Mouse (Mus musculus) heart, embryonic 14.5 days (tissue): Measurements from ENCODE around the gene Prr13. TPM values are rescaled to one million over a fixed set of nuclear protein-coding genes. Genes with fewer than 3 reads are reported as not detected.

Experiments used
- ATAC-seq: fragments of 200-750 bp; cut with Nextera tagmentation; 2 replicates; pipeline ENCODE4 v1.8.0; 2017; ENCODE audit warnings: low read depth, moderate TSS enrichment; ENCODE audit not compliant: insufficient number of reproducible peaks, insufficient read depth, low FRiP score
- H3K27ac ChIP-seq, 2 experiments: fragments of 200-500 bp in 1 of 2; fragments of 300-500 bp in 1 of 2; sonication (generic) in 1 of 2; replicated peaks in 1 of 2; 2 replicates each; pipeline ENCODE4 v1.5.1; 2012 to 2014; ENCODE audit warnings: low read depth in 2 of 2, low read length in 2 of 2, control low read depth in 1 of 2, mild to moderate bottlenecking in 1 of 2, mixed read lengths in 1 of 2; ENCODE audit not compliant: control insufficient read depth in 1 of 2, insufficient read depth in 1 of 2
- H3K27me3 ChIP-seq: fragments of 300-500 bp; sonication (generic); 2 replicates; pipeline ENCODE4 v1.6.1; 2014; ENCODE audit warnings: mild to moderate bottlenecking, low read length, control low read depth; ENCODE audit not compliant: control insufficient read depth, insufficient read depth
- H3K36me3 ChIP-seq: fragments of 300-500 bp; sonication (generic); 2 replicates; pipeline ENCODE4 v1.6.1; 2014; ENCODE audit warnings: mild to moderate bottlenecking, control low read depth, low read length, mixed read lengths; ENCODE audit not compliant: control insufficient read depth, insufficient read depth
- H3K4me1 ChIP-seq, 2 experiments: fragments of 200-500 bp in 1 of 2; fragments of 300-500 bp in 1 of 2; sonication (generic) in 1 of 2; 2 replicates each; pipeline ENCODE4 v1.6.1; 2012 to 2014; ENCODE audit warnings: low read length in 2 of 2, control low read depth in 1 of 2, mixed read lengths in 1 of 2; ENCODE audit not compliant: control insufficient read depth in 2 of 2, insufficient read depth in 2 of 2
- H3K4me2 ChIP-seq: fragments of 300-500 bp; sonication (generic); 2 replicates; pipeline ENCODE4 v1.6.1; 2014; ENCODE audit warnings: mild to moderate bottlenecking, low read length
- H3K4me3 ChIP-seq, 2 experiments: fragments of 200-500 bp in 1 of 2; fragments of 300-500 bp in 1 of 2; sonication (generic) in 1 of 2; 2 replicates each; pipeline ENCODE4 v1.5.1; 2012 to 2014; ENCODE audit warnings: low read length in 2 of 2, mild to moderate bottlenecking in 2 of 2, control low read depth in 1 of 2, low read depth in 1 of 2, moderate library complexity in 1 of 2; ENCODE audit not compliant: control insufficient read depth in 1 of 2, insufficient read depth in 1 of 2
- H3K9ac ChIP-seq: fragments of 300-500 bp; sonication (generic); 2 replicates; pipeline ENCODE4 v1.6.1; 2014; ENCODE audit warnings: mild to moderate bottlenecking, low read length
- H3K9me3 ChIP-seq: fragments of 300-500 bp; sonication (generic); 2 replicates; pipeline ENCODE4 v1.6.1; 2016; ENCODE audit warnings: low read length, control low read depth; ENCODE audit not compliant: control insufficient read depth
- WGBS: fragments of 180-500 bp; shearing (Covaris S2); extraction: QIAGEN DNeasy Blood & Tissue Kit; methylation state at CpG from one replicate; pipeline ENCODE4 v1.1.7; 2014; 5-methylcytosine and 5-hydroxymethylcytosine counted together
- polyA plus RNA-seq: library from polyadenylated mRNA; unstranded; fragments of >200 nt; fragmentation: Nextera tagmentation; extraction: Ambion mirVana; gene quantifications from 2 replicates; pipeline ENCODE4 v1.2.1, GENCODE M21; 2014

Gene Prr13
- polyA plus RNA-seq, 1 experiment from 2014 or later, result 114 TPM

GRCm38 (mm10) chr15:102423602-102424240, 35.1 kb upstream of the Prr13 start:
- no peaks in the 10 kb centered on the region for H3K27me3 ChIP-seq
- 0 out of 4 replicates have a peak, but pooled peaks cover 0 to 4% of the 10 kb centered on the region in 2 experiments for H3K4me1 ChIP-seq
- no peak for ATAC-seq
- H3K9me3 ChIP-seq, result no peaks in the 10 kb centered on the region
- WGBS, result 89% methylated on average over 2 of the region's 2 CpGs
- H3K36me3 ChIP-seq, result peaks cover 56% of the 10 kb centered on the region
- H3K4me2 ChIP-seq, result no peak overlapping the region
- no peak overlapping the region for H3K27ac ChIP-seq
- no peak overlapping the region for H3K9ac ChIP-seq
- H3K4me3 ChIP-seq, result no peak overlapping the region

DNA sequence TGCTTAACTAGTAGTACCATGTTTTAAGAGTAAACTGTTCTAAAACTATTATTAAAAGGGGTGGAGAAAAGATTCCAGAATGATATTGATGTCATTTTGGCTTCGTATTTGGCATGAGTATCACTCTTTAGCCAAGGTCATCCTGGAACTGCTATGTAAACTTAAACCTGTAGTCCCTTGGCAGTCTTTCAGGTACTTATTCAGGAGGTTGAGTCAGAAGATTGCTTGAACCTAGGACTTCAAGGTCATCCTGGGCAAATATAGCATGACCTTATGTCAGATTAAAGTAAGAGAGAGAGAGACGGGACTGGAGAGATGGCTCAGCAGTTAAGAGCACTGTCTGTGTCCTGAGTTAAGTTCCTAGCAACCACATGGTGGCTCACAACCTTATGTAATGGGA, 34.2 kb upstream of the Prr13 start:
- Histone ChIP-seq H3K4me2 (no peak overlapping the region), H3K9me3 (no peaks in the 10 kb centered on the region), H3K4me3 (no peak overlapping the region), H3K4me1 (0 out of 4 replicates have a peak, but pooled peaks cover 0 to 4% of the 10 kb centered on the region in 2 experiments), H3K9ac (no peak overlapping the region), H3K27me3 (no peaks in the 10 kb centered on the region), H3K27ac (no peak overlapping the region), H3K36me3 (peaks cover 58% of the 10 kb centered on the region)
- ATAC-seq, result no peak
- WGBS, result 68% methylated on average over 2 of the region's 2 CpGs

DNA sequence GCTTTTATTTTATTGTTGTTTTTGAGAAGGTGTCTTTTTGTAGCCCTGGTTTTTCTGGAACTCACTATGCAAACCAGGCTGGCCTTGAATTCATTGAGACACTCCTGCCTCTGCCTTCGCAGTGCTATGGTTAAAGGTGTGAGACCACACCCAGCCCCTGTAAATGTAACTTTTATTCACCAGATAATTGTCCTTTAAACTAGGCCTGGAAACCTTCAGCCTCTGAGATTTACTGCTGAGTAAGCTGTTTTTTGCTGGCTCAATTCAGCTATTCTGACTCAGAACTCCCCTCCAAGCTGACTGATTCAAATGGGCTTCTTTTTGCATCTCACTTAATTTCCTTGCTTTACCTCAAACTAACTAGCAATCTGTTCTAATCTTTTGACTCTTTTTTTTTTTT, 31.9 kb upstream of the Prr13 start:
- no peak overlapping the region for H3K4me3 ChIP-seq
- H3K9me3 ChIP-seq, result no peaks in the 10 kb centered on the region
- no peak for ATAC-seq
- no peak overlapping the region for H3K9ac ChIP-seq
- no peaks in the 10 kb centered on the region for H3K27me3 ChIP-seq
- H3K4me2 ChIP-seq, result no peak overlapping the region
- no peak overlapping the region for H3K27ac ChIP-seq
- H3K36me3 ChIP-seq, result peaks cover 73% of the 10 kb centered on the region
- H3K4me1 ChIP-seq, result no peaks in the 10 kb centered on the region
- 100% methylated on average over 1 of the region's 1 CpGs for WGBS

GRCm38 (mm10) chr15:102432046-102432445, 26.8 kb upstream of the Prr13 start:
- Histone ChIP-seq H3K4me1 (no peaks in the 10 kb centered on the region), H3K4me2 (no peak overlapping the region), H3K36me3 (peaks cover 92% of the 10 kb centered on the region), H3K9me3 (no peaks in the 10 kb centered on the region), H3K9ac (no peak overlapping the region), H3K27ac (peak overlapping the region in 1 of 2 experiments; percentile 53; a peak in 2 of 4 replicates), H3K27me3 (no peaks in the 10 kb centered on the region), H3K4me3 (no peak overlapping the region)
- 79% methylated on average over 1 of the region's 1 CpGs for WGBS
- ATAC-seq, result no peak

GRCm38 (mm10) chr15:102433173-102433572, 25.7 kb upstream of the Prr13 start:
- Histone ChIP-seq H3K36me3 (peaks cover 83% of the 10 kb centered on the region), H3K4me3 (no peak overlapping the region), H3K9me3 (no peaks in the 10 kb centered on the region), H3K4me2 (no peak overlapping the region), H3K27ac (no peak overlapping the region), H3K27me3 (no peaks in the 10 kb centered on the region), H3K4me1 (no peaks in the 10 kb centered on the region), H3K9ac (no peak overlapping the region)
- no peak for ATAC-seq
- WGBS, result 88% methylated on average over 4 of the region's 4 CpGs

GRCm38 (mm10) chr15:102442490-102442889, 16.3 kb upstream of the Prr13 start:
- H3K4me1 ChIP-seq, result peaks cover 4 to 7% of the 10 kb centered on the region in 2 experiments; a peak in 1 of 4 replicates

GRCm38 (mm10) chr15:102445146-102445545, 13.7 kb upstream of the Prr13 start, which contains the start of gene Amhr2:
Gene Amhr2, plus strand, starts transcription at chr15:102445367.
- Histone ChIP-seq H3K36me3 (no peaks in the 10 kb centered on the region), H3K9ac (no peak within 1 kb of the TSS), H3K27me3 (no peaks in the 10 kb centered on the region), H3K9me3 (no peaks in the 10 kb centered on the region), H3K4me1 (peaks cover 4 to 7% of the 10 kb centered on the region in 2 experiments; a peak in 1 of 4 replicates), H3K27ac (no peak within 1 kb of the TSS), H3K4me2 (no peak within 1 kb of the TSS), H3K4me3 (no peak within 1 kb of the TSS)
- WGBS, result 58% methylated on average over 8 of the region's 8 CpGs
- no peak for ATAC-seq

More at GRCm38 (mm10) chr15:102442490-102442889, 16.3 kb upstream of the Prr13 start:
- H3K9ac ChIP-seq, result no peak overlapping the region
- H3K4me2 ChIP-seq, result no peak overlapping the region
- ATAC-seq, result no peak
- H3K27me3 ChIP-seq, result no peaks in the 10 kb centered on the region
- no peak overlapping the region for H3K27ac ChIP-seq
- H3K4me3 ChIP-seq, result no peak overlapping the region
- H3K36me3 ChIP-seq, result no peaks in the 10 kb centered on the region
- no peaks in the 10 kb centered on the region for H3K9me3 ChIP-seq
- 46% methylated on average over 2 of the region's 2 CpGs for WGBS

DNA sequence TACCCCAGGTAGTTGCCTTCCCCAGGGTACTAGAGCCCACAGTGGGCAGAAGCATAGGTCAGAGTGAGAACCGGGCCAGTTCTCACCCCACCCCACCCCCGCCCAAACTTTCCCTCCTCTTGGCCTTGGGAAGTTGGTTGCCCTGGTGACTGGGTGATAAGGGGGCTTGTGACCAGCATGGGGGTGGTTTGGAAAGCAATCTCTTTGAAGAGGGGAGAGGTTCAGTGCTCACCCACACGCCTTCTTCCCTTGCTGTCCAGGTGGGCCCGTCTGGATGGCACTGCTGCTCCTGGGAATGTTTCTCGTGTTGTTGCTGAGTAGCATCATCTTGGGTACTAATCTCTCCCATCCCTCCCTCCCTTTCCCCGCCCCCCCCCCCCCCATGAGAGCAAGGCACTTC, 12.4 kb upstream of the Prr13 start:
- H3K27ac ChIP-seq, result no peak overlapping the region
- no peak overlapping the region for H3K4me3 ChIP-seq
- H3K9ac ChIP-seq, result no peak overlapping the region
- no peak overlapping the region for H3K4me2 ChIP-seq
- 16% methylated on average over 5 of the region's 6 CpGs for WGBS
- peaks cover 4 to 7% of the 10 kb centered on the region in 2 experiments; a peak in 1 of 4 replicates for H3K4me1 ChIP-seq
- no peaks in the 10 kb centered on the region for H3K36me3 ChIP-seq
- H3K9me3 ChIP-seq, result no peaks in the 10 kb centered on the region
- no peak for ATAC-seq
- H3K27me3 ChIP-seq, result no peaks in the 10 kb centered on the region
